Mouse (Mus musculus) hindbrain, embryonic 12.5 days (tissue): ENCODE data around the gene Gpr65. TPM values are rescaled to one million over a fixed set of nuclear protein-coding genes. Genes with fewer than 3 reads are reported as not detected.

Experiments used
- polyA plus RNA-seq: library from polyadenylated mRNA; unstranded; fragments of >200 nt; fragmentation: Nextera tagmentation; extraction: Ambion mirVana; gene quantifications from 2 replicates; pipeline ENCODE4 v1.2.1, GENCODE M21; 2016

Gene Gpr65
- polyA plus RNA-seq, 1 experiment from 2014 or later, result 0.43 TPM

Other genes with a start within 250 kb of the Gpr65 start
- gene Galc, start 9.2 kb upstream of the Gpr65 start, polyA plus RNA-seq, result 12.2 and 13.5 TPM in 2 replicates